Mouse (Mus musculus) thymus, postnatal 10 days (tissue): ENCODE data around the gene Vmn1r35.
"Not testable (repeated sequence)": the region's sequence is repeated elsewhere in the genome, so short reads cannot be mapped to it uniquely, and the experiment has no call there.

Source experiments
- DNase-seq, 2 experiments: peaks; one replicate each; pipeline ENCODE4 v3.0.0; 2021; ENCODE audit warnings: low spot score in 2 of 2

Vmn1r35 gene

GRCm38 (mm10) chr6:66685806-66686205, at the start of gene Vmn1r35:
Gene Vmn1r35 (minus strand): TSS chr6:66685906.
- no peak for DNase-seq

- not testable (repeated sequence) for DNase-seq
Measured at GRCm38 (mm10) chr6:66729082-66729481, 43.4 kb upstream of the Vmn1r35 start, which contains the start of gene Vmn1r37. Gene Vmn1r37 (plus strand): TSS chr6:66729382.

- DNase-seq: not testable (repeated sequence)
Measured at GRCm38 (mm10) chr6:66719068-66719467, 33.4 kb upstream of the Vmn1r35 start, which contains the start of gene Vmn1r36. Gene Vmn1r36 (minus strand): TSS chr6:66719168.

- no peak for DNase-seq
Measured at GRCm38 (mm10) chr6:66713854-66714253, 28.1 kb upstream of the Vmn1r35 start.

- no peak for DNase-seq
Measured at GRCm38 (mm10) chr6:66708901-66709300, 23.2 kb upstream of the Vmn1r35 start.

GRCm38 (mm10) chr6:66643779-66644178, 41.9 kb downstream of the Vmn1r35 start, which contains the start of gene Vmn1r34:
Gene Vmn1r34 (minus strand): TSS chr6:66643879.
- no peak for DNase-seq
